Mouse (Mus musculus): ENCODE results near the gene Mip. TPM values are rescaled to one million over a fixed set of nuclear protein-coding genes. Genes with fewer than 3 reads are reported as not detected.
"Not testable (repeated sequence)": the region's sequence is repeated elsewhere in the genome, so short reads cannot be mapped to it uniquely, and the experiment has no call there.

The Mip gene
- polyA plus RNA-seq, 1 experiment: not detected

DNA sequence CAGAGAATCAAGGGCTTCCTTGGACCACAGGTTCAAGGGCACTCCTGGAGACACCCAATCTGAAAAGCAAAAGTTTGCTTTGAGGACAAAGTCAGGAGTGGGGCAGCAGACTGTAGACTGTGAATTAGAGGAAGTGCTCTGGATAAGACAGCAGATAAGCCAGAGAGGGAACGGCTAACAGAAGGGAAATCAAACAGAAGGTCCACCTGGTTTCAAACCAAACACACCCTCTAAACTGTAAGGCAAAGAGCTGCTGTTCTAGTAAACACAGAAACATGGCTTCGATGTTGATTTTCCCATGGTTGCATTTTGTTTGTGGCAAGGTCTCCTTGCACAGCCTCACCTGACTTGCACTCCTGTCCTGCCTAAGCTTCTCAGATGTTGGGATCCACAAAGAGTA lies 34.2 kb upstream of the Mip start:
- Histone ChIP-seq H3K27me3 (ENCODE audit: control insufficient read depth) (peaks cover 48% of the 10 kb centered on the region), H3K4me3 (replicated peaks) (no peak overlapping the region), H3K4me1 (ENCODE audit: control insufficient read depth) (peaks cover 39% of the 10 kb centered on the region), H3K36me3 (ENCODE audit: control insufficient read depth) (no peaks in the 10 kb centered on the region), H3K9me3 (ENCODE audit: control insufficient read depth, low read length) (peaks cover 6% of the 10 kb centered on the region; the same call in 1 of the 2 replicates)
- TF ChIP-seq TAL1 (IDR thresholded peaks at IDR 0.05; ENCODE audit: low read length) (no peak), GATA1 (IDR thresholded peaks at IDR 0.05; ENCODE audit: low read length) (no peak)

- H3K9me3 ChIP-seq (ENCODE audit: control insufficient read depth, low read length); H3K4me3 ChIP-seq (replicated peaks); H3K36me3 ChIP-seq (ENCODE audit: control insufficient read depth): not testable (repeated sequence)
- Histone ChIP-seq H3K4me1 (ENCODE audit: control insufficient read depth) (peaks cover 31% of the 10 kb centered on the region), H3K27me3 (ENCODE audit: control insufficient read depth) (peaks cover 55% of the 10 kb centered on the region)
Measured at GRCm38 (mm10) chr10:128192030-128192766, 33.4 kb upstream of the Mip start.

GRCm38 (mm10) chr10:128193113-128193512 lies 32.5 kb upstream of the Mip start:
- no peak for TF ChIP-seq GATA1 (IDR thresholded peaks at IDR 0.05; ENCODE audit: low read length)
- no peak for TF ChIP-seq TAL1 (IDR thresholded peaks at IDR 0.05; ENCODE audit: low read length)
- H3K4me1 ChIP-seq (ENCODE audit: control insufficient read depth): peaks cover 23% of the 10 kb centered on the region
- peaks cover 6% of the 10 kb centered on the region; the same call in 1 of the 2 replicates for H3K9me3 ChIP-seq (ENCODE audit: control insufficient read depth, low read length)
- no peaks in the 10 kb centered on the region for H3K36me3 ChIP-seq (ENCODE audit: control insufficient read depth)
- no peak overlapping the region for H3K4me3 ChIP-seq (replicated peaks)
- H3K27me3 ChIP-seq (ENCODE audit: control insufficient read depth): peaks cover 56% of the 10 kb centered on the region

- TF ChIP-seq TAL1 (IDR thresholded peaks at IDR 0.05; ENCODE audit: low read length) (no peak), GATA1 (IDR thresholded peaks at IDR 0.05; ENCODE audit: low read length) (no peak)
- Histone ChIP-seq H3K27me3 (ENCODE audit: control insufficient read depth) (peaks cover 61% of the 10 kb centered on the region), H3K36me3 (ENCODE audit: control insufficient read depth) (no peaks in the 10 kb centered on the region), H3K4me1 (ENCODE audit: control insufficient read depth) (peaks cover 19% of the 10 kb centered on the region), H3K4me3 (replicated peaks) (peak within 1 kb of the TSS; percentile 67), H3K9me3 (ENCODE audit: control insufficient read depth, low read length) (peaks cover 6% of the 10 kb centered on the region; the same call in 1 of the 2 replicates)
Measured at GRCm38 (mm10) chr10:128194024-128194550, 31.6 kb upstream of the Mip start, which contains the start of gene Gls2. Gene Gls2, plus strand, starts transcription at chr10:128194457.

DNA sequence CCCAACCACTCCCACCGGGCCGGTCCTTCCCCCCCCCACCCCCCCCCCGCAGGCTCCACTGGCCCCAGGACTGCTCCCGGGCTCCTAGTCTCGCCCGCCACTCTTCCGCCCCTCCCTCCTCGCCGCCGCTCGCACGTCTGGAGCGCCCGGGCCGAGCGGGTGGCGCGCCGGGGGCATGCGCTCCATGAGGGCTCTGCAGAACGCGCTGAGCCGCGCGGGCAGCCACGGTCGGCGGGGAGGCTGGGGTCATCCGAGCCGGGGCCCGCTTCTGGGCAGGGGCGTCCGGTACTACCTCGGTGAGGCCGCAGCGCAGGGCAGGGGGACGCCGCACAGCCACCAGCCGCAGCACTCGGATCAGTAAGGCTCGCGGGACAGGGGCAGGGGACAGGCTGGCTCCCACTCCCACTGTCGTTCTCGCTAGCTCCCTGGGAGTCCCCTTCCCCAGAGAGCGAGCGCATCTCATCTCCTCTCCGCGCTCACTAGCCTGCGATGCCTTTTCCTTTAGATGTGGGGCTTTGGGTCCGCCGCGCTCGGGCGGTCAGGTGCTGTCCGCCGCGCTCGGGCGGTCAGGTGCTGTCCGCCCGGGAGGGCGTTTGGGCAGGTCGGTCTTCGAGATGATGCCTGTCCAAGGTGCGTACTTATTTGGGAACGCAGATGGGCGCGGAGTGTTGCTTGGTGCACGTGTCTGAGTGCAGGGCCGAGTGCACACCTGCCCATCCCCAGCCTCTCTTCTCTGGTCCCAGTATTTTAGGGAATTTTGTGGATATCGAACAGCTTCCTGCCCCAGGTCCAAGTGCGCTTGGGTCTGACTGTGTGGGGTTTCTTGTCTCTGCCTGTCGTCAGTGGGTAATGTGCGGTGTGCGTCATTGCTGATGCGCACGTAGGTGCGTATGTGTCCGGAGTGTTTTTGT lies 30.8 kb upstream of the Mip start:
- Histone ChIP-seq H3K4me3 (replicated peaks) (peak overlapping the region; percentile 67), H3K4me1 (ENCODE audit: control insufficient read depth) (peaks cover 19% of the 10 kb centered on the region), H3K36me3 (ENCODE audit: control insufficient read depth) (no peaks in the 10 kb centered on the region), H3K9me3 (ENCODE audit: control insufficient read depth, low read length) (peaks cover 6% of the 10 kb centered on the region; the same call in 1 of the 2 replicates), H3K27me3 (ENCODE audit: control insufficient read depth) (peaks cover 64% of the 10 kb centered on the region)
- TF ChIP-seq GATA1 (IDR thresholded peaks at IDR 0.05; ENCODE audit: low read length): no peak
- no peak for TF ChIP-seq TAL1 (IDR thresholded peaks at IDR 0.05; ENCODE audit: low read length)

DNA sequence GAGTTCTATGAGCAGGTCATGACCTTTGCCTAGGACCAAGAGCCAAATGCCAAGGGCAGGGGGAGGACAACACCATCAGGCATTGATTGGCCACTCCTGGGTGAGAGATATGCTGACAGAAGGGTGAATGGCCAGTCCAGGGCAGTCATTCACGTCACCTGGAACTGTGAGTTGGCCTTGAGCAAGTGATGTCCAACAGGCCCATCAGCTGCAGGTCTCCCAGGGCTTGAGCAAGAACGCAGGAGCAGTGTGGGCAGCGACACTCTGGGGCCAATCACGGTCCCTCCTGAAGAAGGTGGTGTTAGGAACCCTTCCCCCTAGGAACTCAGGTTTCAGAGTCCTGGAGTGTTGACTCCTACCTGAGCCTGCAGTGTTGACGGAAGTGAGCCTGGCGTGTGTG lies 23.8 kb upstream of the Mip start:
- peaks cover 5% of the 10 kb centered on the region for H3K36me3 ChIP-seq (ENCODE audit: control insufficient read depth)
- H3K9me3 ChIP-seq (ENCODE audit: control insufficient read depth, low read length): no peaks in the 10 kb centered on the region
- H3K27me3 ChIP-seq (ENCODE audit: control insufficient read depth): peaks cover 16% of the 10 kb centered on the region
- TF ChIP-seq TAL1 (IDR thresholded peaks at IDR 0.05; ENCODE audit: low read length) (no peak), GATA1 (IDR thresholded peaks at IDR 0.05; ENCODE audit: low read length) (no peak)
- no peaks in the 10 kb centered on the region for H3K4me1 ChIP-seq (ENCODE audit: control insufficient read depth)
- H3K4me3 ChIP-seq (replicated peaks): no peak overlapping the region

GRCm38 (mm10) chr10:128204941-128205340 lies 20.7 kb upstream of the Mip start:
- Histone ChIP-seq H3K36me3 (ENCODE audit: control insufficient read depth) (peaks cover 15% of the 10 kb centered on the region), H3K9me3 (ENCODE audit: control insufficient read depth, low read length) (no peaks in the 10 kb centered on the region), H3K4me1 (ENCODE audit: control insufficient read depth) (peaks cover under 1% of the 10 kb centered on the region; the same call in 1 of the 2 replicates), H3K27me3 (ENCODE audit: control insufficient read depth) (peaks cover 2% of the 10 kb centered on the region), H3K4me3 (replicated peaks) (no peak overlapping the region)
- TF ChIP-seq TAL1 (IDR thresholded peaks at IDR 0.05; ENCODE audit: low read length) (no peak), GATA1 (IDR thresholded peaks at IDR 0.05; ENCODE audit: low read length) (no peak)

GRCm38 (mm10) chr10:128208326-128208725 lies 17.3 kb upstream of the Mip start:
- H3K36me3 ChIP-seq (ENCODE audit: control insufficient read depth): peaks cover 15% of the 10 kb centered on the region
- no peak for TF ChIP-seq TAL1 (IDR thresholded peaks at IDR 0.05; ENCODE audit: low read length)
- TF ChIP-seq GATA1 (IDR thresholded peaks at IDR 0.05; ENCODE audit: low read length): no peak
- H3K4me1 ChIP-seq (ENCODE audit: control insufficient read depth): peaks cover 31% of the 10 kb centered on the region
- no peaks in the 10 kb centered on the region for H3K9me3 ChIP-seq (ENCODE audit: control insufficient read depth, low read length)
- H3K27me3 ChIP-seq (ENCODE audit: control insufficient read depth): peaks cover 4% of the 10 kb centered on the region; the same call in 1 of the 2 replicates
- no peak overlapping the region for H3K4me3 ChIP-seq (replicated peaks)
